In the genomic region with DNA sequence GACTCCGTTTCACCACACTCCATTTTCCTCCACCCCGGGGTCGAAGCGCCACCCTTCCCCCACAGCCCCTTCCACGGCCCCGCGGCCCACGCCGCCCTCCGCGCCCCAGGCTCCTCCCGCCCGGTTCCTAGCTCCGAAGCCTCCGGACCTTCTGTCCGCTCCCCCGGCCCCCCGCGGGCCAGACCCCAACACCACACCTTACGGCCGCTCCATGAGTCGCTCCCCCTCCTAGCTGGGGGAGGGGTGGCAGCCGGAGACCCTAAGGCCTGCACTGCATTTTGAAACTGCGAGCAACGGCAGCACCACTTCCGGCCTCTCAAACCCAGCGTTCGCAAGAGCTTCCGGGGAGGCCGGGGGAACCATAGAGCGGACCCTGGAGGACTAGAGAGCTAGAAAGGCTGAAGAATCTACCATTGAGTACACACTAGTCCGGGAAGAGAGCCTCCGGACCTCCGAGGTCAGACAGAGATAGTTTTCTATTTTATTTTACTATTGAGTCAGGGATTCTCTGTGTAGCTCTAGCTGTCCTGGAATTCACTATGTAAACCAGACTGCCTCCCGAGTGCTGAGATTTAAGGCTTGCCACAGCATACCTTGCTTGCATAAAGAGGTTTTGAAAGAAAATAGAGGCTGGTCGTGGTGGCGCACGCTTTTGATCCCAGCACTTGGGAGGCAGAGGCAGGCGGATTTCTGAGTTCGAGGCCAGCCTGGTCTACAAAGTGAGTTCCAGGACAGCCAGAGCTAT, we compare ENCODE assay signal across 8 mouse cellular contexts. TPM values are rescaled to one million over a fixed set of nuclear protein-coding genes. Genes with fewer than 3 reads are reported as not detected.
DNase-seq lines count a peak whose midpoint lies in the region; ATAC-seq and TF ChIP-seq lines count a peak whose summit lies in the region.

No protein-coding gene starts in this region.

- TF ChIP-seq POLR2A in cortical plate, adult 2 months (IDR thresholded peaks at IDR 0.05; ENCODE audit: extremely low read depth, insufficient read depth, low read length), result peak; percentile 47; the same call in 1 of the 2 replicates

- peak overlapping the region; percentile 93 for H3K4me3 ChIP-seq in cortical plate, adult 2 months (ENCODE audit: insufficient read depth, low read length)

- peaks cover 1% of the 10 kb centered on the region; the same call in 1 of the 2 replicates for H3K4me1 ChIP-seq in cortical plate, adult 2 months (ENCODE audit: control insufficient read depth, insufficient read depth, low read length)

- no peak for TF ChIP-seq CTCF in cortical plate, adult 2 months (IDR thresholded peaks at IDR 0.05; ENCODE audit: extremely low read depth, insufficient read depth, low read length)

- ATAC-seq in activated CD4-positive, CD25-positive, alpha-beta regulatory T cell, adult 4 months, result peak; percentile 94
- peak; percentile 98 for ATAC-seq in megakaryocyte progenitor cell, adult 5-6 weeks (replicated peaks; ENCODE audit: poor library complexity)

- DNase-seq in gastrocnemius, postnatal 10 days, result peak; percentile 74
- DNase-seq in induced T-regulatory cell, adult 2 months (ENCODE audit: low read depth), result peak; percentile 97
- peak; percentile 73 to 90 for DNase-seq in left cerebral cortex, adult 9 months (ENCODE audit: low spot score in 2 of 2)
- DNase-seq in right cerebral cortex, postnatal 14 days, result peak; percentile 83
- DNase-seq in urinary bladder, postnatal 36 days (ENCODE audit: low spot score in 2 of 2), result peak; percentile 70 to 87

- peak overlapping the region; percentile 79 for H3K27ac ChIP-seq in cortical plate, adult 2 months (ENCODE audit: insufficient read depth, low read length)

RNA-seq across cellular contexts. Expression of gene Mdm4, which starts 5.1 kb away (rescaled TPM):
- polyA plus RNA-seq in activated CD4-positive, CD25-positive, alpha-beta regulatory T cell, adult 4 months (2017; shearing (Covaris generic)), result 100 to 1,000 TPM in 1 of 2 experiments, 10 to 100 TPM in 1; 84.8 to 102 TPM
- polyA plus RNA-seq in cortical plate, adult 2 months (2012; rRNA removed), result 67.3 and 68.3 TPM in 2 replicates
- total RNA-seq in gastrocnemius, postnatal 10 days (2021), result 10 to 100 TPM; 35.8 to 48.4 TPM
- total RNA-seq in megakaryocyte progenitor cell, adult 5-6 weeks (2015), result 65.0 and 85.1 TPM in 2 replicates
- total RNA-seq in megakaryocyte progenitor cell, adult 5-6 weeks (2017), result 105 and 121 TPM in 2 replicates

RNA-seq across cellular contexts. Expression of gene Pik3c2b, which starts 20.2 kb away (rescaled TPM):
- under 1 TPM; 0.66 to 0.68 TPM for polyA plus RNA-seq in activated CD4-positive, CD25-positive, alpha-beta regulatory T cell, adult 4 months (2017; shearing (Covaris generic))
- 11.1 and 12.0 TPM in 2 replicates for polyA plus RNA-seq in cortical plate, adult 2 months (2012; rRNA removed)
- total RNA-seq in gastrocnemius, postnatal 10 days (2021), result 10 to 100 TPM; 29.9 to 38.2 TPM
- 1.8 and 2.6 TPM in 2 replicates for total RNA-seq in megakaryocyte progenitor cell, adult 5-6 weeks (2015)
- total RNA-seq in megakaryocyte progenitor cell, adult 5-6 weeks (2017), result 1.5 and 1.7 TPM in 2 replicates

Comparison
In these comparisons a context has a peak if more than half of its experiments do, and no peak if none do; other contexts are left out.
1. Peak in every context shown above with its lines: DNase-seq, ATAC-seq, H3K4me3 ChIP-seq and H3K27ac ChIP-seq.
2. RNA of gene Pik3c2b, which starts 20.2 kb away (total RNA-seq): 29.9 to 38.2 TPM in gastrocnemius, postnatal 10 days; 1.5 to 2.6 TPM in megakaryocyte progenitor cell, adult 5-6 weeks; every median in the first group is over 4 times any median in the second.